Mouse (Mus musculus) A20 (cell line): Measurements from ENCODE around the gene Ppp3r1.

Experiments used
- DNase-seq: peaks from one replicate; pipeline ENCODE4 v3.0.0-alpha.2; 2011; ENCODE audit warnings: low read depth, low spot score

Ppp3r1 gene

GRCm38 (mm10) chr11:17158858-17159737, at the start of gene Ppp3r1:
Gene Ppp3r1, plus strand, starts transcription at chr11:17159263.
- DNase-seq: peak; percentile 96

- no peak for DNase-seq
Measured at GRCm38 (mm10) chr11:17112419-17113090, 46.5 kb upstream of the Ppp3r1 start.

DNA sequence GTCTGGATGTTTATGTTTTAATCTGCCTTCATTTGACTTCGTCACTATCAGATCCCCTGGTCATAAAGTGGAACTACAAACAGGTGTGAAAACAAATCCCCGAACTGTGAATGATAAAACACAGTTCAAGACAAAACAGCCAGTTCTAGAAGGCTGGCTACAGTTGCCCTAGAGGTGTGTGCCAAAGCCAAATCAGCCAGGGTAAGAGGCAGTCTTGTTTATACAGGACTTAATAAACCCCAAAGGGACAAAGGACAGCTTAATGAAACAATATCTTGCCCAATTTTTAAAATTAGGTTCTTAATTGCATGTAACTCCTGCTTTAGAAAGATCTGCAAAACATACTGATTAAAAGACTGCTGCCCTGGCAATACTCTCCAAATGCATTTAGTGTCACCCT, 32.6 kb upstream of the Ppp3r1 start:
- no peak for DNase-seq

DNA sequence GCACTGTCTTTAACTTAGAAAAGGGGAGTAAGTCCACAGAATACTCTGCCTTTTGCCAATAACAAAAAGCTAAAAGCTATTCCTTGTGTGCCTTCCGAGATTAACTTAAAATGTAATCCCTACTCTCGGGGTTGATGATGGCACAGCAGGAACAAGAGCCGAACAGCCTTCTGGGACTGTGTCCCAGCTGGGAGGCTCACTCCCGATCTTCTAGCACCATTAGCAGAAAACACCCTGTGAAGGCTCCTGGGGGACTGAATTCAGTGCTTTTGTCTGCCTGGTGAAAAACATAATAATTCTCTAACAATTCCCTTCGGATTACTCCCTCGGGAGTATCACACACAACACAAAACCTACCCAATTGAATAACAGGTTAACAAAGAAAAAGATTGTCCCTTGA, 23.4 kb upstream of the Ppp3r1 start:
- DNase-seq: no peak

DNA sequence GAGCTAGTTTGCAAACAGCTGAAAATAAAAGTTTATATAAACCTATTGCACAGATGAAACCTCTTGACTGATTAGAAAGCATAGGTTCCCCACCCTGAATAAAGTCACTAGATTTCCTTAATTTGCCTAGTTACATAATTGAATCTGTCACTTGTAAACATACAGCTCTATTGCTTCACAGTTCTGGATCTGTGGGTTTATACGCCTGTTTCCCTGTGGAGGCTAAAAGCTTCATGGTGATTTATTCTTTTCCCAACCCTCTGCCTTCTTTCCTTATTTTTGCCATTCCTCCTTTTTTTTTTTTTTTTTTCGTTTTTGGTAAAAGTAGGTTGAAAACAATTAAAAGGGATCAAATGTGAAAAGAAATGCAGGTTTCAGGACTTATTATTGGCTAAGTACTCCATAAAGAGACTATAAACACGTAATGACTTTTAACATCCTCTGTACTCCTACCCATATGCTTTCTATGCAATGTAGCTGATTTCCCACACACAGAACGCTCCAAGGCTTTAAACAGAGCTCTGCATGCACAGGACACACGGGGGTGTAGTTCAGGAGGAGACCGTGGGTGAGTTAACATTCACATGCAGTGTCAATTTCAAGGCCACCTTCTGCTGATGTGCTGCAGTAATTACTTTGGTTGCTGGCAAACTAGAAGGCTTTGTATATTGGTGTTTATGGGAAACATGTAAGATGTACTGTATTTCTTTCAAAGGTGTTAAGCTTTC, 20.6 kb upstream of the Ppp3r1 start:
- no peak for DNase-seq

- DNase-seq: peak; percentile 72
Measured at GRCm38 (mm10) chr11:17159738-17160241, 727 bp downstream of the Ppp3r1 start.

GRCm38 (mm10) chr11:17160242-17160641, 1.2 kb downstream of the Ppp3r1 start:
- DNase-seq: peak; percentile 80

DNA sequence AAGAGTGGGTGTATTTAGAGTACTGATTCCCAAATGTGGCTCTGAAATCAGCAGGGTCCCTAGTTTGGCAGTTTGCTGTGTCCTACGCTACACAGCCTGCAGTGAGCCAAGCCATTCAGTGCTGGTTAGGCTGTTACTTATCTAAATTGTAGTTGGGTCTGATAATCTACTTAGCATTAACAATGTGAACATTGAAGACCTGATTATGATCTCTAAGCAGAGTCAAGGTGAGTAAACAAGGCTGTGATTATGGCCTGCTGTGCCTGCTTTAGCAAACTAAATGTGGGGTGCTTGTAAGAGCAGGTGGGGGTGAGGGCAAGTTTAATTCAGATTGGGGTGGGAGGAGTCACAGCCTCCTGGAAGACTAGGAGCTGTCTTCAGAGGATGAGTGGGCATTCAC, 4.9 kb downstream of the Ppp3r1 start:
- DNase-seq: no peak

GRCm38 (mm10) chr11:17166627-17167026, 7.6 kb downstream of the Ppp3r1 start:
- peak; percentile 85 for DNase-seq

DNA sequence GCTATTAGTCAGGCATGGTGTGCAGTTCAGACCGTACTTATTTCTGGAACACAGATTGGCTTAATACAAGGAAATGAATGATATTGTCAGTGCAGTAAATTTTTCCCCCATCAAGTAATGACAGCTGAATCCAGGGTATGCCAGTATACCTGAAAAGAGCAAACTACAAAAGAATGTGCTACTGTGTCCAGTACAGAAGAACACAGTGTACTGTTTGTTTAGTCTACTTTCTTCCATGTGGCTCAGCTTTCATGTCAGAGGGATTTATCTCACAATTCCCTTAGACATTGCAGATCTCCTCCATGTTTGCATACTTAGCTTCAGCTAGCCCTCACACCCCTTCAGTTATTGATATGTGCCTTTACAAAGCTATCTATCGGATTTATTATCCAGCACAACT, 10.2 kb downstream of the Ppp3r1 start:
- DNase-seq: no peak

- DNase-seq: no peak
Measured at GRCm38 (mm10) chr11:17170938-17171729, 12.1 kb downstream of the Ppp3r1 start.

- no peak for DNase-seq
Measured at GRCm38 (mm10) chr11:17172300-17172699, 13.2 kb downstream of the Ppp3r1 start.

DNA sequence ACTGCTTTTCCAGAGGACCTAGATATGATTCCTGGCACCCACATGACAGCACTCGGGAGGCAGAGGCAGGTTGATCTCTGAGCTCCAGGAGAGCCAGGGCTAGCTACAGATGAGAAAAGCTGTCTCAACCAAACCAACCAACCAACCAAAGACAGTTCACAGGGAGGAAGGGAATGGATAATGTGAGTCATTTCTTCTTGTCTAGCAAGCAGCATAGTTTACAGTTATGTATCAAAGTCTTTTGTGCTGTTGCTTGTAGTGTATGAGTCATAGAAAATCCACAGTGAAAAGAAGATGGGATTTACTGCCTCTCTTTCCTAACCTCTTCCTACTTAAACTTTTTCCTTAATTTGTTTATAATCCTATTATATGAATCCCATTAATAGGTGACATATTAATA, 17.6 kb downstream of the Ppp3r1 start:
- no peak for DNase-seq

DNA sequence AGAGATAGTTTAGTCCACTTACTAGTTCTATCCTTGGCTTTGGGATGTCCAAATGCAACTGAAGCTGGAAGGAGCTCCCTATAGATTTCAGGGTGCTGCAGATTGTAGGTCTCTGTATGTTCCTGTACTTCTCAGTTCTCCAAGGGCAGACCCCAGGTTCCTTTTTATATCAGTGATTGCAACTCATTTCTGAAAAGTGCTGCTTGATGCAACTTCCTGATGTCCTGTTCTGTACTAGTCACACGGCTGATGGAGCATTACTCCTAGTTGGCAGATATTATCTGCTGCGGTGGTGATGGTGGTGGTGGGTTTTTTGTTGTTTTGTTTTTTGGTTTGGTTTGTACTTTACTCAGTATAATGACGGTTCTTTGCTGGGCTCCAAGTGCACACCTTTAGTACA, 21.7 kb downstream of the Ppp3r1 start:
- peak; percentile 38 for DNase-seq

- DNase-seq: no peak
Measured at GRCm38 (mm10) chr11:17181807-17182206, 22.7 kb downstream of the Ppp3r1 start, which contains the start of gene Wdr92. Gene Wdr92, plus strand, starts transcription at chr11:17182107.

- peak; percentile 63 for DNase-seq
Measured at GRCm38 (mm10) chr11:17183165-17183564, 24.1 kb downstream of the Ppp3r1 start.

DNA sequence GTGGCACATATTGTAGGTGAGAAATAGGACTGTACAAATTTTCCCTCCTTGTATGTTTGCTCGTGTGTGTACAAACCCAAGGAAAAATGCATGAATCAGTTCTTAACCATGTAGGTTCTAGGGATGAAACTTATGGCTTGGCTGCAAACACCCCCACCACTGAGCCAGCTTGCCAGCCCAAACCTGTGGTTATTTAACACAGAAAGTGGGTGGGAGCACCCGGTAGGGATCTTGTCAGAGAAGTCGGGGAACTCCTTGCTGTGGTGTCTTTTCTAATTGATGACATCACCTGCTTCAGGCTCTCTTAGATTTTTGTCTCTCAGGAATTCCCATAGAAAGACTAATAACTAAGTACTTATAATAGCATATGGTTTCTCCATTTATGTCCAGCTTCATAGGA, 28.6 kb downstream of the Ppp3r1 start:
- DNase-seq: no peak

- no peak for DNase-seq
Measured at GRCm38 (mm10) chr11:17188786-17189185, 29.7 kb downstream of the Ppp3r1 start.

DNA sequence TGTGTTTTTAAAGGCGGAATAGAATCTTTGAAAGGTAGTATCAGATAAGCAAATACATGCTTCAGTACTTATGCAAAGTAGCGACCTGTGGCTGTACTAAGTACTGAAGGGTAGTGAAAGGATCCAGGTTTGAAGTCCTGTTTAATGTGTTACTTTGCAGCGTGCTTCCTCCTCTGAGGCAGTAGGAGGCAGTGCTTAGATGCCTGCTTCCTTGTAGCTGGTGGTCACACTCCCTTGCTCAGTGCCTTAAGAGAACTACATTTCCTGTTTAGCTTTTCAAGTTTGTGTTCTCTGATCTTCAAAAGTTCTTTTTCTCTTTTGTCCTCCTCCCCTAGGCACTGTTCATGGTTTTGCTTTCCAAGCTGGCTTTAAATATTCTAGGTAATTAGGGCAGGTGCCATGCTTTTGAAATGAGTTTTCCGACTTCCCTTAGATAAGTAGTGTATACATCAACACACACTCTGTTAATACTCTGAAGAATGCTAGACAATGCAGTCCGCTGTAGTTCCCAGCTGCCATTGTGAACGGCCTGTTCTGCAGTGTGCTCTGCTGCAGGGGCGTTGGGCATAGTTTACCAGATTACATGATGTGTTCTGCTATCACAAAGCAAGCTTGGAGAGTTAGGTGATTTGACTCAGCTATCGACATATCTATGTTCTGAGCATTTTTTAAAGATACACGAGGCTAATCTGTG, 33.2 kb downstream of the Ppp3r1 start:
- peak; percentile 54 for DNase-seq

- DNase-seq: no peak
Measured at GRCm38 (mm10) chr11:17199170-17199569, 40.1 kb downstream of the Ppp3r1 start.
